Mouse (Mus musculus): ENCODE data around the gene Slc27a1. TPM values are rescaled to one million over a fixed set of nuclear protein-coding genes. Genes with fewer than 3 reads are reported as not detected.

Gene Slc27a1
- total RNA-seq, 1 experiment from 2014 or later, result 167 TPM

DNA sequence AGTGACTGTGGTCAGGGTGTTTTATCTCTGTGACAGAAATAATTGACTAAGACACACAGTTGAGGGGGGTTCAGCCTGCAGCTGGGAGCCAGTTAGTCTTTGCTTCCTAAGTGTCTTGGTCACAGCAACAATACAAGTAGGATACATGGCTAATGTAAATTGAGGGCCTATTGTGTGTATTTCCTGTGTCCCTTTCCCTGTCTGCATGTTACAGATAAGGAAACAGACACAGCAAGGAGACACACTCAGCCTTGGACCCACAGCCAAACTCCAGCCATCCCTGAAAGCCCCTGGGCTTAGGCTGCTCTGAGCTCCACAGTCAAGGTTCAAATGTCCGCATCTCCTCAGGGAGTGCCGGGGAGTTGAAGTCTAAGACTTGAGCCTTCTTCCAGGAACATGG lies 14.0 kb upstream of the Slc27a1 start:
- no peak for DNase-seq

DNA sequence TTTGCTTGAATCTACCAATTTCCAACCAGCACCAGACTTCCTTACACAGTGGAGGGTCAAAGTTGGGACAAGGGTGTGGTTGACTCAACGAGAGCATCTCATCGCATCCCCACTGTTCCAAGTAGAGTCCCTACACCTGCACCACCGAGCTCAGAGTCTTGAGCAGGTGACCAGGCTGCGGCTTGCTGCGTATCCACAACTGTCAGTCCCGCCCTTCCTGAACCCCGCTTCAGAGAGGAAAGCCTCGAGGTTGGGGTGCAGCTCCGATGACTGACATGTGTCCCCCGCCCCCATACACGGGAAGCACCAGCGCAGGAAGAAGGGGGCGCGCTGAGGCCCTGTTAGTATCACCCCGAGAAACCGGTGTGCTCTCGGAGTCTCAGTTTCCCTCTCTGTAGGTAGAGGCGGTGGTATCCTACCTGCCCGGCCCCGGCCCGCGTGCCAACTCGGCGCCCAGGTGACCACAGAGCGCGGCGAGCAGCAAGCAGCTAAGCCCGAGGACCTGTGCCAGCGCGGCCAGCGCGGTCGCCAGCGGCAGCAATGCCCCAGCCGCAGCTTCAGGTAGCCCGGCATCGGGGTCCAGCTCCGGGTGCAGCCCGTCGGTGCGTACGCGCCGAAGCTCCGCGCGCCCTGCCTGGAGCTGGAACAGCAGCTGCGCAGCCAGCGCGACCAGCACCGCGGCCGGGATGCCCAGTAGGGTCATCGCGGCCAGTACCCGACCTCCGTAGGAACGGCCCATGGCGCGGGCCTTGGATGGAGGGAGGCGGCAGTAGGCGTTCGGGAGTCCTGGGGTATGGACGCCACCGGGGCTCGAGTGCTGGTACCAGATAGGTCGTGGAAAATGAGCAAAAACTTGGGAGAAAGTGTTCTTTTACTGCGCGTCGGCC lies 10.4 kb upstream of the Slc27a1 start, which contains the start of gene Tmem221:
Gene Tmem221 (minus strand): TSS at position 801 of the 887 bp plus-strand sequence.
- no peak for DNase-seq

DNA sequence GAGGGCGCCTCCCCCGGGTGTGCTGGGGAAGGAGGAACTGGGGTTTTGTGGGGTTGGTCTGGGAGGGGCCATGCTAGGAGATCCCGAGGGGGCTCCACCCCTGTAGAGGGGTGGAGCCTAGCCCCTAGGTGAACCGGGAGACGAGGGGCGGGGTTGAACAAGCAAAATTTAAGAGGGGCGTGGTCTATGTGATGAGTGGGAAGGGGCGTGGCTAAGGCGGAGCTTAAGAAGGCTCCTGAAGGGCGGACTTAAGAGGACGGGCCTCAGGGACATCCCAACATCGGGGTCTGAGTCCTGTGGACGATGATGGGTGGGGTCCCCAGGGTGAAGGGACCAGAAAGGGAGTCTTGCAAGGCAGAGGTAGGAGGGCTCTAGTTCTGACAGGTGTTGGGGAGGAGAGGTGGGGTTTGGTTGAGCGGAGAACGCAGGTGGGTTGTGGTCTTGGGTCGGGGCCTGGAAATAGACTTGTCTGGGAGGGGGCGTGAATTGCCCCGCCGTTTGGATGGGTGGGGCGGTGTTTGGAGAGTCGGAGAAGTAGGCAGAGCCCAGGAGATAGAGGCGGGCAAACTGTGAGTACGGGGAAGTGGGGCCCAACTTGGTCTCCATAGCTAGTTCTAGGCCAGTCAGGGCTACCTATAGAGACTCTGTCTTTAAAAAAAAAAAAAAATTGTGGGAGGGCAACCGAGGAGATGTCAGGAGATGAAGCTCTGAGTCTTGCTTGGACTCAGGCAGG lies 9.6 kb upstream of the Slc27a1 start:
- peak; percentile 84 for DNase-seq

DNA sequence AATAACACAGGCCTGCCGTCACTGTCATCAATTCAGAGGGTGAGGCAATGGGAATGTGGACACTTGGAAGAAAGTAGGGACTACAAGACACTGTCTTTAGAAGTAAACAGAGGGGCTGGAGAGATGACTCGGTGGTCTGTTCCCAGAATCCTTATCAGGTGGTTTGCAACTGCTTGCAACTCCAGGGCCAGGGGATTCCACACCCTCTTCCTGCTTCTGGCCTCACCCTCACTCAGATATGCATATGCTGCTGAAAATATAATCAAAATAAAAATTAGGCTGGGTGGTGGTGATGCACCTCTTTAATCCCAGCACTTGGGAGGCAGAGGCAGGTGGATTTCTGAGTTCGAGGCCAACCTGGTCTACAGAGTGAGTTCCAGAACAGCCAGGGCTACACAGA lies 8.6 kb upstream of the Slc27a1 start:
- no peak for DNase-seq

DNA sequence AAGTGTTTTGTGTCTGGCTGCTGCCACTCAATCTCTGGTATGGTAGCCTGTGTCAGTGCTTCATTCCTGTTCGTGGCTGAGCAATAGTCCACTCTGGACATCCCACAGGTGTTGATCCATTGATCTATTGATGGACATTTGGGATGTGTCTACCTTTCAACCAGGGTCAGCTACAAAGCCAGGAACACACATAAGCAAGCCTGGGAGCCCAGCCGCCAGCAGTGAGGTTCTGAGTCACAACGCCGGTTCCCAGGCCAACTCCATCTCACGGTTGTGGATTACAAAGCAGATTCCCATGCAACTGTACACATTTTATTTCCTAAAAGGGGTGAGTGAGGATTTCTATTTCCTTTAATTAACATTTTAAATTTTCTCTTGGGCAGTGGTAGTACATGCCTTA lies 7.9 kb upstream of the Slc27a1 start:
- DNase-seq, result no peak

DNA sequence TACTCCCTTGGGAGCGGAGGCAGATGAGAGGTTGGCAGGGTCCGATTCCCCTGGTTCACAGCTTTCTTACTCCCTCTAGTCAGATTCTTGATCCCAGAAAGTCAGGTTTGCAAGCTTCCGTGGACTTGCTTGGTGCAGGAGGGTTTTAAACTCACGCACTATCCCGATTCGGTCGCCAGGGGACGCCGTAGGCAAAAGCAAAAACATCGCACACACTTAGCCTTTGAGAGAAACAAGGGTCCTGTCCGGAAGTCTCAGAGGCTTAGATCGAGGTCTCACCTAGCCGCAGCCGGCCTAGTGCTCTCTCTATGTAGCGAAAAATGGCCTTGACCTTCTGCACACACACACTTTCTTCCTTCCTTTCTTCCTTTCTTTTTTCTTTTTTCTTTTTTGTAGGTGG lies 7.3 kb upstream of the Slc27a1 start:
- DNase-seq, result peak; percentile 63

DNA sequence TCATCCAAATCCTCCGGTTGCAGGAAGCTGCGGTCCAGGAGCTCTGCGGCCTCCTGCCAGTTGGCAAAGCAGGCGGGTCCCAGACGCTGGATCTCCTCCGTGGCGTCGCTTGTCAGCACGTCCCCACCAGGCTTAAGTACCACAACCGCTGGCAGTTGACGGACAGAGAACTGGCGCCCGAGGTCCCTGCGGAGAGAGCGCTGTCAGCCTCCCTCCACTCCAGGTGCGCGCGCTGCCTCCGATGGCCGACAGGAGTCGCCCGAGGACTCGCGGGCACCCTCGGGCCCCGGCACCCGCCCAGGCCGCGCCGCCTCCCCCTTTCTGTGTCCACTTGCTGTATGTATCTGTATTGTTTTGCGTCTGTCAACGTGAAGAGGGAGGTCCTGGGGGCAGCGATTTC lies 5.9 kb upstream of the Slc27a1 start:
- peak; percentile 90 for DNase-seq

DNA sequence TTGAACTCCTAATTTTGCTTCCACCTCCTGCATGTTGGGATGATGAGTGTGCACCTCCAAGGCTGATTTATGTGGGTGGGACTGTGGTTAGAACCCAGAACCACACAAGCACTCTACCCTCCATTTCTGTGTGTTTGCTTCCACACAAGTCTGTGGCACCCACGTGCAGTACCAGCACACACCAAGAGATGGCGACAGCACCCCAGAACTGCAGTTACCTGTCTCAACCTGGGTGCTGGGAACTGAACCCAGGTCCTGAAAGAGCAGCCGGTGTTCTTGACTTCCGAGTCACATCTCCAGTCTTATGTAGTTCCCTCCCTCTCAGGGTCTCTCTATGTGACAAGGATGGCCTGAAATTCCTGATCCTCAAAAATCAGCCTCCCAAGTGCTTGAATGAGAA lies 4.7 kb upstream of the Slc27a1 start:
- DNase-seq, result no peak

DNA sequence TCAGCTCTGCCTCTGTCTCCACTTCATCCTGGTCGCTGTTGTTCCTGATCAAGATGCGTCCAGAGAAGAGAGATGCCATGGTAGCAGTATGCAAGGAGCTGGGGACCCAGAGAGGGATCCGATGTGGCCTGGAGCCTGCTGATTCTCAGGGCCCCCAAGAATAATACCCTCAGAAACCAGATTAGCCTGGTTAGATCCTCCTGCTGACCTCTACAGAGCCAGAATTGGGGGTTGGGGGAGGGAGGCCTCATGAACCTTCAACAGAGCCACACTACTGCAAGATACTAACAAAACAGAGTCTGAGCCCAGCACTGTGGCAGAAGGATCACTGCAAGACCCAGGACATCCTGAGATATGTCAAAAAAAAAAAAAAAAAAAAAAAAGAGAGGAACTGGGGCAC lies 2.2 kb upstream of the Slc27a1 start, which contains the start of gene Nxnl1:
Gene Nxnl1 (minus strand): TSS at position 101 of the 400 bp plus-strand sequence.
- no peak for DNase-seq

DNA sequence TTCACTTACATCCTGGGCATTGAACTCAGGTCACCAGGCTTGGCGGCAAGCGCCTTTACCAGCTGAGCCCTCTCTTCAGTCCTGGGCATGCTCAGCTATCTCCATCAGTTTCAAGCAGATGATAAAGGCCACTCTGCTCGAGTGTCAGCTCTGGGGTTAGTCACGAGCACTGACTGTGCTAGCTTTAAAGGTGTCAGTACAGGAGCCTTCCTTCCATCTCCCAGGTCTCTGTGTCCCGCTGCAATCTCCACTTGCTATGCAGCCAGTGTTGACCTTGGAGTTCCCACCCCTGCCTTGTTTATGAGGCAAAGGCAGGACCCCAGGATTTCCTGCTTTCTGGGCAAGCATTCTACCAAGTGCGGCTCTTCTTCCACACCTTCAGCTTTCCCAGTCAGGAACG lies 1.1 kb upstream of the Slc27a1 start:
- no peak for DNase-seq

DNA sequence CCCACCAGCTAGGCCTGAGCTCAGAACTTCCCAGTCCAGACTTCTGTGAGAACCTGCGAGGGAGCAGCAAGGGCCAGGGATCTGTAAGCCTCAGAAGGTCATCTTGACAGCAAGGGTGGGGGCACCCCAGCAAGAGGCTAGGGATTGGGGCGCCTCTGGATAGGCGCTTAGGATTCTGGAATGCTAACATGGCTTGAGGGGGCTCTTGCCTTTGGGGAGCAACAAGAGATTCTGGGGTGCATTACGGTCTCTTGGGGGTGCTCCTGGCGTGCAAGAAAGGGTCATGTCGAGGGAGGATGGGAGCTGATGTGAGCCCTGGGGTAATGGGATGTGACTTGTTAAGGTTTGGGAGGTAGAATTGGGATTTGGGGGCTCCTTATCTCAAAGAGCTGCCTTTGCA lies 259 bp downstream of the Slc27a1 start:
- no peak for DNase-seq

DNA sequence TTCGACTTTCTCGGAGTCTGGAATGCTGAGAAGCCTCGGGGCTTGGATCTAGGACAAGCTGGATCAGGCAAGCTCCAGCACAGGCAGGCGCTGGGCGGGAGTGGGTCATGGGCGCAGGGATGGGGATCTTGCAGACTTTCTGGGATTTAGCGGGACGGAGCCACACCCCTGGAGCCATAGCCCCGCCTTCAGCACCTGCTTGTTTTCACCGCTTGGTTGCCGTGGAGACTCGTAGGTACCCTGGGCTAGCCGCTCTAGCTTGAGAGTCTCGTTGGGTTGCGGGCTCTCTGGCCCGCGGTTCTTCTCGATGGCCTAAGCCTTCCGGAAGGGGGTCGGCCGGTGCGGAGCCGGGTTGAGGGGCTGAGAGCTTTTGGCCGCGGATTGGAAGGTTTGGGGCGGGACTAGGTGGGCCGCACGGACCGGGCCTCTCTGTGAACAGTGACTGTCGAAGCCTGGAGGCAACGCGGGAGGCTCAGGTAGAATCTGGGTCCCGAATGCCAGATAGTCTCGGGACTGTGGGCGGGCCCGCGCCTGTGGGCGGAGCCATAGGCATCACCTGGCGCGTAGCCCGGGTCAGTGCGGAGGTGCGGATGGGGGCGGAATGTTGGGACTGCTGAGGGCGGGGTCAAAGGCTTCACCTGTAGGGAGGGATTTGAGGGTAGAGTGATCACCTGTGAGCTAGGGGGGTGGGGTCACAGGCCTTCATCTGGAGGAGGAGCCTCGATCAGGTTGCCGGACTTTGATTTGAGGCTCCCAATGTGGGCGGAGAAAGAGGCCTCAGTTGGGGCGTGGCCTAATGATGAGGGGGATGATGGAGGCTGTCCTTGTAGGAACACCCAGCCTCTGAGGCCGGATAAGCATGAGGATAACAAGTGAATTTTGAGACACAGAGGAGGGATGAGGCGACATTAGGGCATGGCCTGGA lies 946 bp downstream of the Slc27a1 start:
- DNase-seq, result peak; percentile 79

DNA sequence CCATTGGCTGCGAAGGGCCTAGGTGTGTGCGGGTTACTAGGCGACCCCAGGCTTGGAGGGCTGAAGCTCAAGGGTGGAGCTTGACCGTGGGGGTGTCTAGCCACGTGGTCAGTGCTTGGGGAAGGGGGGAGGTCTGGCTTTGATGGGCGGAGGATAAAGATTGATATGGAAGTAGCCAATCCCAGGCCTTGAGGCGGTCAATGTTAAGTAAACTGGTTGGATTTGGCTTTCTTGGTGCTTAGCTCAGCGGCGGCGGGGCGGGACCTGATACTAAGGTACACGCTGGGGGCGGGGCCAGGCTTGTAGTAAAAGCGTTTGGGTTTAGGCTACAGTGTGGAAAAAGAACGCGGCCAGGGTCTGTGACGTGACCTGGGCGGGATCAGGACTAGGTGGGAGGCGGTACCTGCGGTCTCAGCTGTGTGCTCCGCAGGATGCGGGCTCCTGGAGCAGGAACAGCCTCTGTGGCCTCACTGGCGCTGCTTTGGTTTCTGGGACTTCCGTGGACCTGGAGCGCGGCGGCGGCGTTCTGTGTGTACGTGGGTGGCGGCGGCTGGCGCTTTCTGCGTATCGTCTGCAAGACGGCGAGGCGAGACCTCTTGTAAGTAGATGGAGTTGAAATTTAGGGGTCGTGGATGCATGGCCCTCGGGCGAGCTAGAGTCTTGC lies 1.7 kb downstream of the Slc27a1 start:
- DNase-seq, result peak; percentile 95

DNA sequence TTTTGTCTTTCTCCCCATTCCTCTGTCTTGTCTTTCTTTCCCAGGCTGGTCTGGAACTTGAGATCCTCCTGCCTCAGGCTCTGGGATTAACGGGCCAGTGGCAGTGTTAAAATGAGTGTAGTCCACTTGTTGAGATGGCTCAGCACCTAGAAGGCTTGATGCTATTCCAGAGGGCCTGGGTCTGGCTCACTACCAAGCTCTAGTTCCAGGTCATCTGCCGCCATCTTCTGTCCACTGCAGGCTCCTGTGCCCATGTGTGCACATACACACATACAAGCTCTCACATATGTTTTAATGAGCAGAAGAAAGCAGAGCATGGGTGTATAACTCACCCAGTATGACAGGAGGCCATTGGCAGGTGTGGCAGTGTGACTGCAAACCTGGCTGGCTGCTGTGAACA lies 3.4 kb downstream of the Slc27a1 start:
- DNase-seq, result no peak

DNA sequence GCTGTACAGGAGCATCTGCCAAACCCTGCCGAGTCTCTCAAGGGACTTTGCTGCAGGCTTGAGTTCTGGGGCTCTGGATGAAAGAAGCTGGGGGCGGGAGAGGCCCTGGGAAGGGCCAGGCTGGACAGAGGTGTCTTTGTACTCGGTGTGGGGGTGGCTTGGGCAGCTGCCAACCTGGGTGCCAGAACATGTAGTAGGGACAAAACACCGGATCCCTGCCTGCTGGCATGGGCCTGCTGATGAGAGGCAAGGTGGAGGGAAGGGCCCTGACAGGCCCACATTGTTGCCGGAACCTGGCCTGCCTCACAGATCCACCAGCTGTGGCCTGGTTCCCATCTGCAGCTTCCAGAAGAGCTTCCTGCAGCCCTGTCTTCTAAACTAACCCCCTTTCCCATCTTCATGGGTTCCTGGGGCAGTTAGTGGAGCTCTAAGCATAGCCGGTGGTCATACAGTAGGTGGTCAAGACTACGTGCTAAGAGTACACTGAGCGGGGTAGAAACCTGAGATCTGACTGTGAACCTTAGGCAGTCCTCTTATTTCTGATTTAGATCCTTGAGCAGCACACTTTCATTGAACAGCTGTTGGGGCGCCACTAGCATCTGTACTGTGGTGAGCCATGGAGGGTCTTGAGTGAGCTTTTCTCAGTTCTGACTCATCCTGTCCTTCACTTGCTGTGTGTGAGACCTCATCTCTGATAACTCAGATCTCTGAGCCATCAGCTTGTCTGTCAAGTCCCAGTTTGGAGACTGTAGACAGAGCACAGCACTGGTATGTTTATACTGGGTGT lies 4.4 kb downstream of the Slc27a1 start:
- peak; percentile 70 for DNase-seq

DNA sequence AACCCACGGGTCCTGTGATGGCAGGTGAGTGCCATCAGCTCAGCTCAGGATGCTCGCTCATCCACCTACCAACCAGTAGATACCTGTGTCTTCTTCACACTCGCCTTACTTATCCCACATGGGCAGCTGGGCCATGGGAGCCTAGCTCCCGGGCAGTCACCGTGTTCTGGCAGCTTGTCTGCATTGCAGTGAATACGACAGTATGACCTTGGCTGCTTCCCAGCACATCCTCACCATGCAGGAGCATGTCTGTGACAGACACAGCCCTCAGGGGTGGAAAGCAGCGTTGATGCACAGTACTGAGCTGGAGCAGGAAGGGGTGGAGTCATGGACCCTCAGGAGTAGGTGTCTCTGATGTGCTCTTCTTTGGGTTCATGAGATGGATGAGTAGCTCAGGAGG lies 5.7 kb downstream of the Slc27a1 start:
- DNase-seq, result peak; percentile 64

DNA sequence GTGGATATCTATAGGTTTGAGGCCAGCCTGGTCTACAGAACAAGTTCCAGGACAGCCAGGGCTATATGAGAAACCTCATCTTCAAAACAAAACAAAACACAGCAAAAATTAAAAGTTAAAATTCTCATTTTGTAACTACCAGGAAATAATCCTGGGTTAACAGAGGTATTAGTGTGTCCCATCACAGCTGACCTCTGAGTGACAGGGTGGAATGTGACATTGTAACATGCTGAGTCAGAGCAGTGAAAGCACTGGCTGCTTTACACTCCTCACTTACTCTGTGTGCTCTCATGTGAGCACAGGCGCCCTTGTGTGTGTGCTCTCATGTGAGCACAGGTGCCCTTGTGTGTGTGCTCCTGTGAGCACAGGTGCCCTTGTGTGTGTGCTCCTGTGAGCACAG lies 6.3 kb downstream of the Slc27a1 start:
- no peak for DNase-seq

DNA sequence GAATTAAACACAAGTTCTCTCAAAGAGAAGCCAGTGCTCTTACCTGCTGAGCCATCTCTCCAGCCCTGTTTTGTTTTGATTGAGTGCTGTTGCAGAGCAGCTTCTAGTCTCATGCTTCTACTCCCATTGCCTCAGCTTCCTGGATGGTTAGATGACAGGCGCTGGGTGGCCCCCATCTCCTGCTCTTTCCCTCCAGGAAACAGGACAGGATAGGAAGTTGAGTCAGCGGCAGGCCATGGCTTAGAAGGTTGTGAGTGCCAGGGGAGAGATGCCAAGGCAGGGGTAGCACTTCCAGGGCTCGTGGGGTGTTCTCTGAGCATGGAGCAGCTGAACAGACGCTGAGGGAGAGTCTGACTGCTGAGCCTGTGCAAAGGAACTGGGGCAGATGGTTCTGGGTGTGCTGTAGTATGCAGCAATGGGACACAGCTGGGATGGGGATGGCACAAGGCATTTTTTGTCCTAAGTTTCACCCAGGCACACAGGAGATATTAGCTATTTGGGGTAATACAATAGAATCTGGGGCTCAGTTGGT lies 9.2 kb downstream of the Slc27a1 start:
- DNase-seq, result no peak

DNA sequence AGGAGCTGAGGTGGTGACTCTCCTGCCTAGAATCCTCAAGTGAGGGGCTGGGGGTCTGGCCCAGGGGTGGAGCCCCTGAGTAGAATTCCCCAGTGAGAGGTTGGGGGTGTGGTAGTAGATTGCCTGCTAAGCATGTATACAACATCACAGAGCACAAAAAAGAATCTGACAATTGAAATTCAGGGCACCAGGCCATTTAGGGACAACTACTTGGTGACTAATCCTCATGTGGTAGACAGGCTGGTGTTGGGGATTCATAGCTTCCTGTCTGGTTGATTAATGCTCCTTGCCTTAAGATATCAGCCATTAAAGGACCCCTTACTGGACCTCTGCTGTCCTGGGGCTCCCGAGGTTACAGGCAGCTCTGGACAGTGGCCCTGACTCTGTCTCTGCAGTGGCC lies 10.3 kb downstream of the Slc27a1 start:
- no peak for DNase-seq

DNA sequence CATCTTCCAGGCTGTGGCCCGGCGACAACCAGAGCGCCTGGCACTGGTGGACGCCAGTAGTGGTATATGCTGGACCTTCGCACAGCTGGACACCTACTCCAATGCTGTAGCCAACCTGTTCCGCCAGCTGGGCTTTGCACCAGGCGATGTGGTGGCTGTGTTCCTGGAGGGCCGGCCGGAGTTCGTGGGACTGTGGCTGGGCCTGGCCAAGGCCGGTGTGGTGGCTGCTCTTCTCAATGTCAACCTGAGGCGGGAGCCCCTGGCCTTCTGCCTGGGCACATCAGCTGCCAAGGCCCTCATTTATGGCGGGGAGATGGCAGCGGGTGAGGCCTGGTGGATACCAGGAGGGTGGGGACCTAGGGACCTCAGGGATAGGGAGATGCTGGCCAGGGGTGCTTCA lies 10.8 kb downstream of the Slc27a1 start:
- DNase-seq, result peak; percentile 74

DNA sequence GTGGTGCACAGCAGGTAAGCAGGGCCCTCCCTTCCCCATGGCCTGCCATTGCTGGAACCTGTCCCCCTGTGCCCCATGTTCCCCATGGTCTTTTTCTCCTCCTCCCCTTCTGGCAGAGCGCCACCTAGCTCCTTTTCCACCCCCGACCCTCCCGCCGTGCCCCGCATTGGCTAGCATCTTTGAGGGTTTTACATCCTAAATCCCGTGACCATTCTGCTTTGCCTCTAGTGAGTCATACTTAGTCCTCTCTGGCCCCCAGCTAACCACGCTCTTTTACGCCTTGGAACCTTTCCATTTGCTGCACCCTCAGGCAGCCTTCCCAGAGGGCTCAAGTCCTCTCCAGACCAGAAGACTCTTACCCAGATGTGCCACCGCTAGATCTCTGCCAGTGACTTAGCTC lies 11.5 kb downstream of the Slc27a1 start:
- DNase-seq, result no peak
